Mouse (Mus musculus) midbrain, embryonic 13.5 days (tissue): ENCODE data around the gene Gabbr2. TPM values are rescaled to one million over a fixed set of nuclear protein-coding genes. Genes with fewer than 3 reads are reported as not detected.

Experiments used
- ATAC-seq: fragments of 200-750 bp; cut with Nextera tagmentation; 2 replicates; pipeline ENCODE4 v1.8.0; 2017; ENCODE audit warnings: mild to moderate bottlenecking, moderate TSS enrichment, moderate library complexity
- H3K27ac ChIP-seq: fragments of 300-500 bp; sonication (generic); 2 replicates; pipeline ENCODE4 v1.5.1; 2015; ENCODE audit warnings: inconsistent platforms, mild to moderate bottlenecking, moderate library complexity
- H3K27me3 ChIP-seq: fragments of 300-500 bp; sonication (generic); 2 replicates; pipeline ENCODE4 v1.6.1; 2015; ENCODE audit warnings: mild to moderate bottlenecking, inconsistent platforms
- H3K36me3 ChIP-seq: fragments of 300-500 bp; sonication (generic); 2 replicates; pipeline ENCODE4 v1.6.1; 2015; ENCODE audit warnings: mild to moderate bottlenecking, inconsistent platforms
- H3K4me1 ChIP-seq: fragments of 300-500 bp; sonication (generic); replicated peaks from 2 replicates; pipeline ENCODE4 v1.6.1; 2015; ENCODE audit warnings: inconsistent platforms
- H3K4me2 ChIP-seq: fragments of 300-500 bp; sonication (generic); replicated peaks from 2 replicates; pipeline ENCODE4 v1.6.1; 2015; ENCODE audit warnings: moderate library complexity, mild to moderate bottlenecking, inconsistent platforms
- H3K4me3 ChIP-seq: fragments of 300-500 bp; sonication (generic); replicated peaks from 2 replicates; pipeline ENCODE4 v1.5.1; 2015; ENCODE audit warnings: mild to moderate bottlenecking, inconsistent platforms
- H3K9ac ChIP-seq: fragments of 300-500 bp; sonication (generic); replicated peaks from 2 replicates; pipeline ENCODE4 v1.6.1; 2015; ENCODE audit warnings: mild to moderate bottlenecking, inconsistent platforms
- H3K9me3 ChIP-seq: fragments of 300-500 bp; sonication (generic); 2 replicates; pipeline ENCODE4 v1.6.1; 2016; ENCODE audit warnings: mild to moderate bottlenecking, inconsistent platforms
- WGBS: fragments of 180-500 bp; shearing (Covaris S2); methylation state at CpG from one replicate; pipeline ENCODE4 v1.1.7; 2015; 5-methylcytosine and 5-hydroxymethylcytosine counted together
- polyA plus RNA-seq: library from polyadenylated mRNA; unstranded; fragments of >200 nt; fragmentation: Nextera tagmentation; extraction: Ambion mirVana; gene quantifications from 2 replicates; pipeline ENCODE4 v1.2.1, GENCODE M21; 2015

Gabbr2 gene
- polyA plus RNA-seq, 1 experiment from 2014 or later: 3.0 TPM

DNA sequence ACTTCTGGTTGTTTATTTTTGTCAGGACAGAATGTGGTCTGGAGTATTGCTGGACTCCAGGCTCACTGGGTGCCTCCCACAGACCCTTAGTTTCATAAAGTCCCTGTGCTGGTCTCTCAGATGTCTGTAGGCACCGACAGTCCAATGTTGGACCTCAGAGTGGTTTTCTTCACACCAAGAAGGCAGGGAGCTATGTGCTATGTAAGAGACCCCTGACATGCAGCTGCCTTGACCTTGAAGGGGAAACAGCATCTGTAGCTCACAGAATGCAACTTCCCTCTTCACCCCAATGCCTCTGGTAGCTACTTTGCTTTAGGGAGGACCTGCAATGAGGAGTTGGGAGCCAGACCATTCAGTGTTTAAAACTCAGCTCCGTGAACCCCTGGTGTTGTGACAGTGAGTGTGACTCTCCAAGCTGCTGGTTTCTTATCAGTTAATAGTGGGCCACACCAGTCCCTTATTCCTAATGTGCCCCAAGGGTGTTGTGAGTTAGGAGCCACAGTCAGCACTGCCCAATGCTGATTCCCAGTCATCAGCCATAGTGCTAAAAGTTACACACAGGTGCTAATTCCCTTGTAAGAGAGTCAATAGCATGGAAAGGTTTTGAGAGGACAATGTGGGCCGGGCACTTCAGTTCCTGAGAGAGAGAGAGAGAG lies 85.5 kb downstream of the Gabbr2 start:
- peaks cover 10% of the 10 kb centered on the region for H3K9me3 ChIP-seq
- no peak overlapping the region for H3K9ac ChIP-seq
- H3K4me2 ChIP-seq: no peak overlapping the region
- no peak for ATAC-seq
- no peaks in the 10 kb centered on the region for H3K27me3 ChIP-seq
- 91% methylated on average over 3 of the region's 3 CpGs for WGBS
- H3K36me3 ChIP-seq: no peaks in the 10 kb centered on the region
- no peak overlapping the region for H3K27ac ChIP-seq
- 0 out of 2 replicates have a peak, but pooled peaks cover 3% of the 10 kb centered on the region for H3K4me1 ChIP-seq
- H3K4me3 ChIP-seq: no peak overlapping the region

DNA sequence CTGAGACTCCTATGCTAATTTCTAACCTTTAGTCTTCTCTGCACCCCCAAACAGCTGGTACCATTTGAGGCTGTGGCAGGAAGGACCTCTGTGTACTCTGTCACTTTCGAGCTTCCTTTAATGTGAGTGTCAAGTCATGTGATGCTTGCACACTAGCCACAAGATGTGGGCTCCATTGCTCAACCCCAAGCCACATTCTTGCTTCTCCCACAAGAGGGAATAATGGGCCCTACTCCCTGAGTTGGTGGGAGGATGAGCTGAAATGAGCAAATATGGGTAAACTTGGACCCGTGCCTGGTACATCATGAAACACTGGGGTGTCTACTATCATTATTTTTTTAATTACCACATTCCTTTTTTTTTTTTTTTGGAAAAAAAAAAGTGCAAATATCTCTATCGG lies 86.5 kb downstream of the Gabbr2 start:
- Histone ChIP-seq H3K9ac (no peak overlapping the region), H3K9me3 (peaks cover 10% of the 10 kb centered on the region), H3K27me3 (no peaks in the 10 kb centered on the region), H3K36me3 (no peaks in the 10 kb centered on the region), H3K4me2 (no peak overlapping the region), H3K27ac (no peak overlapping the region), H3K4me3 (no peak overlapping the region), H3K4me1 (0 out of 2 replicates have a peak, but pooled peaks cover 3% of the 10 kb centered on the region)
- WGBS: 89% methylated on average over 3 of the region's 3 CpGs
- ATAC-seq: no peak

DNA sequence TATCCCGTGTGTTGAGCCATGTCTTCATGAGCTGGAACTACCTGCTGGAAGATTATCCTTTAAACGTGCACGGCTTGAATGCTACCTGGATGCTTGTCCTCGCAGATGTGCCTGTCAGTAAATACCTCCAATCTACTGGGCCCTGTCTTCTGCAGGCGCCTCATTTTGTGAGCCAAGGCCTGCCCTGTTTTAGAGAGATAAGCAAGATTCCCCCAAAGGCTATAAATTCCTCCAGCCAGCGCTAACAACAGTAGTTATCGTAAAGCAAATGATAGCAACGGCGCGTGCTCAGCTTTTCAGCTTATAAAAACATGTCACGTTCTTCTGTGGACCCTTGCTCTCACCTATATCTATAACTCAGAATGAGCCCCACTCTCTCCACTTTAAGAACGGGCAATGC lies 87.5 kb downstream of the Gabbr2 start:
- H3K4me2 ChIP-seq: no peak overlapping the region
- H3K9ac ChIP-seq: no peak overlapping the region
- 87% methylated on average over 12 of the region's 12 CpGs for WGBS
- no peaks in the 10 kb centered on the region for H3K27me3 ChIP-seq
- no peaks in the 10 kb centered on the region for H3K36me3 ChIP-seq
- ATAC-seq: no peak
- H3K4me3 ChIP-seq: no peak overlapping the region
- 0 out of 2 replicates have a peak, but pooled peaks cover 3% of the 10 kb centered on the region for H3K4me1 ChIP-seq
- no peak overlapping the region for H3K27ac ChIP-seq
- H3K9me3 ChIP-seq: peaks cover 2% of the 10 kb centered on the region

DNA sequence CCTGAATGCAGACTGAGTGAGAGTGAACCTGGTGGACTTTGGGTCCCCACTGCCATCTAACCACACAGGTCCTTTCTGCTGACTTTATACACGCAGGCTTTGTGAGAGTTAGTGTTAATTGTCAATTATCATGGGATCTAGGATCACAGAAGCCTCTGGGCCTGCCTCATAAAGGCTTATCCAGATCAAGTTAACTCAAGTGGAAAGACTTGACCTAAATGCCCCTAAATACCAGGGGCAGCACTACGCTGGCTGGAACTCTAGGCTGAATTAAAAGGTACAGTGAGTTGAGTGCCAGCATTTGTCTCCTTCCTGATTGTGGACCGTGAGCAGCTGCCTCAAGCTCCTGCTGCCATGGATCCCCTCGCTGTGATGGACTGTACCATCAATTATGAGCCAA lies 93.1 kb downstream of the Gabbr2 start:
- WGBS: 52% methylated on average over 4 of the region's 4 CpGs
- no peaks in the 10 kb centered on the region for H3K9me3 ChIP-seq
- no peak for ATAC-seq
- no peaks in the 10 kb centered on the region for H3K36me3 ChIP-seq
- H3K27ac ChIP-seq: no peak overlapping the region
- H3K4me2 ChIP-seq: no peak overlapping the region
- H3K4me3 ChIP-seq: no peak overlapping the region
- no peak overlapping the region for H3K9ac ChIP-seq
- no peaks in the 10 kb centered on the region for H3K27me3 ChIP-seq
- peaks cover 11% of the 10 kb centered on the region for H3K4me1 ChIP-seq

DNA sequence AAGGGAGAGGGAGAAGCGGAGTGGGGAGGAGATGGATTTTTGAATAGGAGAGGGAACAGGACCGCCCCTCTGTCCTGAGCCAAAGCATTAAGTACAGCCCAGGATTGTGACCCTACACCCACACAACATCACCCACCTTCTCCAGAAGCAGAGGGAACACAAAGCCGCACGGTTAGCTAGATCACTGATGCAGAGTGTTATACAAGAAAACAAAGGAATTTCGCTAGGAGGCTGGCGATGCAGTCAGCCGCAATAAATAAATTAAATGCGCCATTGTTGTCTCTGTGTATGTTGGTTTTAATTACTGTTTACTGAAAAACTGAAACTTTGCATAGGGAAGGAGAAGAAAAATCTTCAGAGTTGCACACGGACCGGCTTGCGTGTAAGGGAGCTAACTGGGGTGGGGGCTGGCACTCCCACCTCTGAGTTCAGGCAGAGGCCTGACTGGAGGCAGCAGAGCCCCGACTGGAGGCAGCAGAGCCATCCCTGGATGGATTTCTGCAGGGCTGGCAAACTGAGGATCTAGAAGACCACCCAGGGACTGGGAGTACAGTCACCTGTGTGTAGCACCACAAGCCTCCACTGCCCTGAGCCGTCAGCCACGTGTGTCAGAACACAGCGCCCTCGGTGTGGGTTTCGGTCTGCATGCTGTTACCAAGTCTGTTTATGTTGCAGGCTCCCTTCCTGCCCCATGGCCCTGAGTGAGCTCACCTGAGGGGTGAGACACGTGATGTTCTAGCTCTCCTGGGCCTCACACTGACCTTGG lies 93.9 kb downstream of the Gabbr2 start:
- peak; percentile 34 for ATAC-seq
- no peak overlapping the region for H3K27ac ChIP-seq
- 50% methylated on average over 18 of the region's 18 CpGs for WGBS
- no peak overlapping the region for H3K4me2 ChIP-seq
- H3K27me3 ChIP-seq: no peaks in the 10 kb centered on the region
- H3K9me3 ChIP-seq: no peaks in the 10 kb centered on the region
- H3K9ac ChIP-seq: no peak overlapping the region
- peaks cover 11% of the 10 kb centered on the region for H3K4me1 ChIP-seq
- H3K36me3 ChIP-seq: no peaks in the 10 kb centered on the region
- H3K4me3 ChIP-seq: no peak overlapping the region

DNA sequence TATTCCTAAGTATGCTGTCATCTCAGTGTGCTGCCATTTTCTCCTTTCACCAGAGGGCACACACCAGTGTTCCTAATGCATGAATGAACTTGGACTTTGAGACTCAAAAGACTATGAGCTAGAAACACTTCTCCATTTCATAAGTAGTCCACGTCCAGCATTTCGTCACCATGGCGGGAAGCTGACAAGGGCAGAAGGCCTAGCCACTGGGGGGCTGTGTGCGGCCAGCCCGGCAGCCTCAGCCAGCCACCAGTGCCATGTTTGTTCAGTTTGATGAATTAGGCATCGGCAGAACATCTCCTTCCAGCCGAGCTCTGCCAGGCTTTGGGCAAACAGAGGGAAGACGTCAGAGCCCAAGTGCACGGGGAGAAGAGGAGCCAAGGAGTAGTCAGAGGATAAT lies 97.5 kb downstream of the Gabbr2 start:
- Histone ChIP-seq H3K36me3 (no peaks in the 10 kb centered on the region), H3K9me3 (no peaks in the 10 kb centered on the region), H3K4me1 (peaks cover 11% of the 10 kb centered on the region), H3K27me3 (no peaks in the 10 kb centered on the region), H3K4me3 (no peak overlapping the region), H3K27ac (no peak overlapping the region), H3K4me2 (no peak overlapping the region), H3K9ac (no peak overlapping the region)
- no peak for ATAC-seq
- 86% methylated on average over 9 of the region's 9 CpGs for WGBS

DNA sequence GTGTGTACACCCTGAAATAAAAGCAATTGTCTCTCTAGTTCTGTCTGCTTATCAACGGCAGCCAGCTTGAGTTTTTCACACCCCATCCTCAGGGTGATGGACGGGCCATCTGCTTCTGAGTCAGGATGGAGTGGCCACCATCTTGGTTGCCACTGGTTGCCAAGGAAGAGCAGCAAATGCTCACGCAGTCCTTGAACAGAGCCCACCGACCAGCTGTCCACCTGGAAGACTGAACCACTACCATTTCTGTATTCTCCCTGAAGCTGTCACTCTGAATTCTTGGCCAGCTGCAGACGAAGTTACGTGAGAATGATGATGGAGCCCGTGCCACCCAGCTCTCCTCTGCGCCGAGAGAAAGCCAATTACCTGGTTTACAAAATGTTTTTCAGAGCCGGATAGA lies 102.5 kb downstream of the Gabbr2 start:
- no peaks in the 10 kb centered on the region for H3K36me3 ChIP-seq
- 90% methylated on average over 10 of the region's 10 CpGs for WGBS
- H3K9me3 ChIP-seq: no peaks in the 10 kb centered on the region
- no peak overlapping the region for H3K4me3 ChIP-seq
- H3K4me2 ChIP-seq: no peak overlapping the region
- H3K27ac ChIP-seq: no peak overlapping the region
- H3K4me1 ChIP-seq: peaks cover 5% of the 10 kb centered on the region
- H3K9ac ChIP-seq: no peak overlapping the region
- no peak for ATAC-seq
- H3K27me3 ChIP-seq: no peaks in the 10 kb centered on the region

DNA sequence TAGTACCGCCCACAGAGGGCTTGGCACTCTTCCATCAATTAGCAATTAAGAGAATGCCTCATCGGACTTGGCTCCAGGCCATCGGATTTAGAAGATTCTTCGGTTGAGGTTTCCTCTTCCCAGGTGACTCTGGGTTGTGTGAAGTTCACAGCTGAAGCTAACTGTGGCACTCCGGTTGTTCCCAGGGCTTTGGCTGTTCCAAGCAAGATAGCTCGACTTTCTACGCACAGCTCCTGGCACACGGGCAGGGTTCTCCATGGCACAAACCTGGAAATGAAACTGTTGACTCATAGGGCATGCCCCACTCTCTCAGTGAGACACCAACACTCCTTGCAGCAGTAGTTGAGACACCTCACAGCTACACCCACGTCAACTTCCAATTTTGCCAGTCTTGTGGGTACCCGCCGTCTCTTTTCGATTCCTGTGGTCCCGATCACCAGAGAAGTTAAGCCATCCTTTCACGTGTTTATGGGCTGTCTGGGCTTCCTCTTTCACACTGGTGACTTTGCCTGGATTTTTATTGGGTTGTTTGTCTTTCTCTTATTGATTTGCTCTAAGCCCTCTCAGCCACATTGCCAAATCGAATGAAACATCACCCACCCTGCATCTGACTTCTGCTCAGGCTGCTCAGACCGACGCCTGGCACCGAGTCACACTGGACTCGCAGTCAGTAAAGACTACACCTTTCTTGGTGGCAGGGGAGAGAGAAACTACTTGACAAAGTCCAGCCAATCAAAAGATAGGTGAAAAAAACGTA lies 105.9 kb downstream of the Gabbr2 start:
- H3K9ac ChIP-seq: no peak overlapping the region
- no peaks in the 10 kb centered on the region for H3K36me3 ChIP-seq
- H3K4me3 ChIP-seq: no peak overlapping the region
- 92% methylated on average over 20 of the region's 20 CpGs for WGBS
- H3K4me2 ChIP-seq: no peak overlapping the region
- H3K9me3 ChIP-seq: no peaks in the 10 kb centered on the region
- no peak overlapping the region for H3K27ac ChIP-seq
- no peaks in the 10 kb centered on the region for H3K27me3 ChIP-seq
- H3K4me1 ChIP-seq: peaks cover 20% of the 10 kb centered on the region
- ATAC-seq: no peak

DNA sequence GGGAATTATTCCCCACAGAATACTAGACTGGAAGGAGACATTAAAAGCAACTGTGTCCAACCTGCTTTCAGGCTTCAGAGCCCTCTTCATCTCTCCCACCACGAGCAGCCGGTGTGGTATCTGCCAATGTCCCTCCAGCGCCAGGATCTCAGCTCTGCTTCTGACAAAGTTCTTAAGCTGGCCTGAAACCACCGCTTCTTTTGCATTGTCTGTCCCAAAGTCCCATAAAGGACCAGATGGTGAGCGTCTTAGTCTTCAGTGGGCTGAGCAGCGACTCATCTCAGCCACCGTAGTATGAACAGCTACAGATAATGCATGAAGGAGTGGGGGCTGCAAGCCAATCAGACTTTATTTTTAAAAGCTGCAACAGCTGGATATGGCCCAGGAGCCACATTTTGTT lies 107.5 kb downstream of the Gabbr2 start:
- Histone ChIP-seq H3K36me3 (no peaks in the 10 kb centered on the region), H3K4me1 (peaks cover 28% of the 10 kb centered on the region), H3K4me2 (no peak overlapping the region), H3K27ac (0 out of 2 replicates have a peak overlapping the region, but pooled peaks have one; percentile 19), H3K27me3 (no peaks in the 10 kb centered on the region), H3K9ac (no peak overlapping the region), H3K9me3 (no peaks in the 10 kb centered on the region), H3K4me3 (no peak overlapping the region)
- ATAC-seq: no peak
- 57% methylated on average over 7 of the region's 7 CpGs for WGBS

DNA sequence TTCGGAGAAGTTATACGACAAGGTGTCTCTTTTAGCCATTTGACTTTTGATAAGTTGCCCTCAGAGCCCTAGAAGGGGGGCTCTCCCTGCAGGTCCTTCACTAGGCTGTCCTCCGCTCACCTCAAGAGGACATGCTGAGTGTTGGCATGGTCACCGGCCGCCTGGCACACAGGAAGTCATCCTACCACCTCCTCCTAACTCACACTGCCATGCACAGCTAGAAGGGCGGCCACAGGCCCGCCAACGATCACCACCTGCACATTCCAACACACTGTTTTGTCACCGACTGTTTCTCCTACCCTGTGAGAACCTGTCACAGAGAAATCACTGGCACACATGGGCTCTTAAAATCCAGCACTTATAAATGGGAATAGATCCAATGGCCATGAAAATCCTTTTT lies 108.1 kb downstream of the Gabbr2 start:
- Histone ChIP-seq H3K9ac (no peak overlapping the region), H3K27ac (no peak overlapping the region), H3K4me3 (no peak overlapping the region), H3K9me3 (no peaks in the 10 kb centered on the region), H3K36me3 (no peaks in the 10 kb centered on the region), H3K27me3 (no peaks in the 10 kb centered on the region), H3K4me1 (peaks cover 28% of the 10 kb centered on the region), H3K4me2 (no peak overlapping the region)
- peak; percentile 43; the same call in 1 of the 2 replicates for ATAC-seq
- WGBS: 88% methylated on average over 9 of the region's 9 CpGs

DNA sequence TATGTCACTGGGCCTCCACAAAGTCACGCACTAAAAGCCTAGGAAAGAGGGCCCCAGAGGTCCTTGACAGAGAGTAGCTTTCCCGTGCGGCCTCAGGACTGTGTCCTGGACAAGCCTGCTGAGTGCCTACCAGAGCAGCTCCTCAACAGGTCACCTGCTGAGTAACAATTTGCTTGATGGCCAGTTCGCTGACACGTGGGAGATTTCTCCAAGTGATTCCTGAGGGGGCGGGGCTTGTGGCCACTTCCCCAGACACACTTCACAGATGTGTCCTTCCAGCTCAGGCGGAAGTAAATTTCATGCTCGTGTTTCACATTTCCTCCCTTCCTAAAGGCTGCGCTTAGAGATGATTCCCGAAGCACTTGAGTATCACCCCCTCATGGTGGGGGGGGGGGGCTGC lies 108.6 kb downstream of the Gabbr2 start:
- Histone ChIP-seq H3K9ac (no peak overlapping the region), H3K36me3 (no peaks in the 10 kb centered on the region), H3K4me1 (peaks cover 28% of the 10 kb centered on the region), H3K9me3 (no peaks in the 10 kb centered on the region), H3K4me3 (no peak overlapping the region), H3K27me3 (no peaks in the 10 kb centered on the region), H3K4me2 (no peak overlapping the region), H3K27ac (no peak overlapping the region)
- 59% methylated on average over 10 of the region's 10 CpGs for WGBS
- peak; percentile 12; the same call in 1 of the 2 replicates for ATAC-seq

DNA sequence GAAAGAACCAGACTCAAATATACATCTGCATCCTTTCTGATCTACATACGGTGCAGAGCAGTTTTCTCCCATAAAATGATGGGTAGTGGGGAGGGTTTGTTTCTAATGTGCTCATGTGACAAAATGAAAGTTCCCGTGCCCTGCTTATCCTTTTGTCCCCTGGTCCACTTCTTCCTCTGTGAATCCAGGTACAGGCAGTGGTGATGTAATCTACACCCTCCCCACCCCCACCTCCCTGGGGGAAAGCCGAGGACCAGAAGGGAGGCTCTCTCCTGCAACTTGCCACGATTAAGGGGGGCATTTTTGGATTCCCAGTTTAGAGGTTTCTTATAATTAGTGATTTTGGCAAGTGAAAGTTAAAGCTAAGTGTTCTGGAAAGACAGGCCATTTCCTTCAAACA lies 110.4 kb downstream of the Gabbr2 start:
- no peaks in the 10 kb centered on the region for H3K9me3 ChIP-seq
- no peak overlapping the region for H3K9ac ChIP-seq
- WGBS: 57% methylated on average over 4 of the region's 4 CpGs
- no peak overlapping the region for H3K4me2 ChIP-seq
- ATAC-seq: no peak
- no peaks in the 10 kb centered on the region for H3K27me3 ChIP-seq
- peaks cover 28% of the 10 kb centered on the region for H3K4me1 ChIP-seq
- no peak overlapping the region for H3K27ac ChIP-seq
- no peaks in the 10 kb centered on the region for H3K36me3 ChIP-seq
- H3K4me3 ChIP-seq: no peak overlapping the region
